Mouse (Mus musculus): ENCODE results near the gene Cdc42ep5.

GRCm38 (mm10) chr7:4119344-4119902 lies 45.2 kb downstream of the Cdc42ep5 start, which contains the start of gene Ttyh1:
- TF ChIP-seq CTCF (IDR thresholded peaks at IDR 0.05; ENCODE audit: insufficient read depth, low read depth, low read length), result peak; percentile 92
- peak; percentile 37; the same call in 1 of the 2 replicates for TF ChIP-seq POLR2A (IDR thresholded peaks at IDR 0.05; ENCODE audit: insufficient read depth, low read depth, low read length)
